Mouse (Mus musculus): ENCODE measurements around the gene Capn11. TPM values are rescaled to one million over a fixed set of nuclear protein-coding genes. Genes with fewer than 3 reads are reported as not detected.

The Capn11 gene
- polyA plus RNA-seq, 1 experiment from 2014 or later = 0.52 TPM

- Histone ChIP-seq H3K27me3 (ENCODE audit: control insufficient read depth, insufficient read depth, low read length) (peaks cover 36% of the 10 kb centered on the region), H3K9ac (ENCODE audit: low read length) (no peak overlapping the region), H3K9me3 (ENCODE audit: control insufficient read depth, low read length) (no peaks in the 10 kb centered on the region), H3K36me3 (ENCODE audit: control insufficient read depth, insufficient read depth, low read length) (no peaks in the 10 kb centered on the region), H3K4me1 (ENCODE audit: control insufficient read depth, insufficient read depth, low read length) (peaks cover 27% of the 10 kb centered on the region), H3K4me3 (ENCODE audit: low read depth, low read length) (no peak overlapping the region), H3K27ac (ENCODE audit: low read depth, low read length) (no peak overlapping the region), H3K4me2 (no peak overlapping the region)
- no peak for ATAC-seq (ENCODE audit: low FRiP score)
- DNase-seq (ENCODE audit: low spot score, missing footprints) = no peak
- 47% methylated on average over 8 of the region's 8 CpGs for WGBS
Measured at GRCm38 (mm10) chr17:45600267-45600666, 58.9 kb downstream of the Capn11 start.

- Histone ChIP-seq H3K27me3 (ENCODE audit: control insufficient read depth, insufficient read depth, low read length) (peaks cover 42% of the 10 kb centered on the region), H3K27ac (ENCODE audit: low read depth, low read length) (no peak within 1 kb of the TSS), H3K4me2 (peak within 1 kb of the TSS; percentile 72), H3K9me3 (ENCODE audit: control insufficient read depth, low read length) (no peaks in the 10 kb centered on the region), H3K4me1 (ENCODE audit: control insufficient read depth, insufficient read depth, low read length) (peaks cover 33% of the 10 kb centered on the region), H3K9ac (ENCODE audit: low read length) (peak within 1 kb of the TSS; percentile 31; the same call in 1 of the 2 replicates), H3K4me3 (ENCODE audit: low read depth, low read length) (peak within 1 kb of the TSS; percentile 28), H3K36me3 (ENCODE audit: control insufficient read depth, insufficient read depth, low read length) (no peaks in the 10 kb centered on the region)
- DNase-seq (ENCODE audit: low spot score, missing footprints) (peak; percentile 92), ATAC-seq (ENCODE audit: low FRiP score) (peak; percentile 45)
- WGBS = 13% methylated on average over 32 of the region's 32 CpGs
Measured at GRCm38 (mm10) chr17:45599446-45600242, 59.5 kb downstream of the Capn11 start, which contains the start of gene Slc29a1. Gene Slc29a1, minus strand, starts transcription at chr17:45599606.

- no peaks in the 10 kb centered on the region for H3K9me3 ChIP-seq (ENCODE audit: control insufficient read depth, low read length)
- no peak overlapping the region for H3K27ac ChIP-seq (ENCODE audit: low read depth, low read length)
- ATAC-seq (ENCODE audit: low FRiP score) (no peak), DNase-seq (ENCODE audit: low spot score, missing footprints) (no peak)
- WGBS = 54% methylated on average over 3 of the region's 3 CpGs
- peaks cover 37% of the 10 kb centered on the region for H3K4me1 ChIP-seq (ENCODE audit: control insufficient read depth, insufficient read depth, low read length)
- H3K4me3 ChIP-seq (ENCODE audit: low read depth, low read length) = no peak overlapping the region
- H3K36me3 ChIP-seq (ENCODE audit: control insufficient read depth, insufficient read depth, low read length) = no peaks in the 10 kb centered on the region
- H3K9ac ChIP-seq (ENCODE audit: low read length) = no peak overlapping the region; the same call in 1 of the 2 replicates
- peaks cover 48% of the 10 kb centered on the region for H3K27me3 ChIP-seq (ENCODE audit: control insufficient read depth, insufficient read depth, low read length)
- H3K4me2 ChIP-seq = peak overlapping the region; percentile 72; the same call in 1 of the 2 replicates
Measured at GRCm38 (mm10) chr17:45598891-45599290, 60.2 kb downstream of the Capn11 start.

- ATAC-seq (ENCODE audit: low FRiP score) (no peak), DNase-seq (ENCODE audit: low spot score, missing footprints) (no peak)
- peaks cover 48% of the 10 kb centered on the region for H3K27me3 ChIP-seq (ENCODE audit: control insufficient read depth, insufficient read depth, low read length)
- no peak overlapping the region for H3K9ac ChIP-seq (ENCODE audit: low read length)
- no peak overlapping the region for H3K27ac ChIP-seq (ENCODE audit: low read depth, low read length)
- H3K9me3 ChIP-seq (ENCODE audit: control insufficient read depth, low read length) = no peaks in the 10 kb centered on the region
- H3K4me1 ChIP-seq (ENCODE audit: control insufficient read depth, insufficient read depth, low read length) = peaks cover 39% of the 10 kb centered on the region
- no peak overlapping the region for H3K4me2 ChIP-seq
- WGBS = 80% methylated on average over 2 of the region's 2 CpGs
- H3K36me3 ChIP-seq (ENCODE audit: control insufficient read depth, insufficient read depth, low read length) = no peaks in the 10 kb centered on the region
- no peak overlapping the region for H3K4me3 ChIP-seq (ENCODE audit: low read depth, low read length)
Measured at GRCm38 (mm10) chr17:45598376-45598775, 60.7 kb downstream of the Capn11 start.

GRCm38 (mm10) chr17:45597787-45598186, 61.3 kb downstream of the Capn11 start:
- Histone ChIP-seq H3K4me3 (ENCODE audit: low read depth, low read length) (no peak overlapping the region), H3K9me3 (ENCODE audit: control insufficient read depth, low read length) (no peaks in the 10 kb centered on the region), H3K4me1 (ENCODE audit: control insufficient read depth, insufficient read depth, low read length) (peaks cover 42% of the 10 kb centered on the region), H3K9ac (ENCODE audit: low read length) (no peak overlapping the region), H3K36me3 (ENCODE audit: control insufficient read depth, insufficient read depth, low read length) (no peaks in the 10 kb centered on the region), H3K4me2 (no peak overlapping the region), H3K27ac (ENCODE audit: low read depth, low read length) (no peak overlapping the region), H3K27me3 (ENCODE audit: control insufficient read depth, insufficient read depth, low read length) (peaks cover 48% of the 10 kb centered on the region)
- 50% methylated on average over 3 of the region's 3 CpGs for WGBS
- no peak for DNase-seq (ENCODE audit: low spot score, missing footprints)
- no peak for ATAC-seq (ENCODE audit: low FRiP score)

- peaks cover 42% of the 10 kb centered on the region for H3K27me3 ChIP-seq (ENCODE audit: control insufficient read depth, insufficient read depth, low read length)
Measured at GRCm38 (mm10) chr17:45596631-45597396, 62.3 kb downstream of the Capn11 start.

GRCm38 (mm10) chr17:45595736-45596390, 63.3 kb downstream of the Capn11 start:
- Histone ChIP-seq H3K4me1 (ENCODE audit: control insufficient read depth, insufficient read depth, low read length) (peaks cover 36% of the 10 kb centered on the region), H3K4me2 (peak overlapping the region; percentile 96), H3K9ac (ENCODE audit: low read length) (peak overlapping the region; percentile 68), H3K27ac (ENCODE audit: low read depth, low read length) (no peak overlapping the region), H3K36me3 (ENCODE audit: control insufficient read depth, insufficient read depth, low read length) (no peaks in the 10 kb centered on the region), H3K4me3 (ENCODE audit: low read depth, low read length) (peak overlapping the region; percentile 43), H3K9me3 (ENCODE audit: control insufficient read depth, low read length) (no peaks in the 10 kb centered on the region), H3K27me3 (ENCODE audit: control insufficient read depth, insufficient read depth, low read length) (peaks cover 33% of the 10 kb centered on the region)
- ATAC-seq (ENCODE audit: low FRiP score) (no peak; the same call in 1 of the 2 replicates), DNase-seq (ENCODE audit: low spot score, missing footprints) (no peak)
- 4% methylated on average over 23 of the region's 23 CpGs for WGBS

More at GRCm38 (mm10) chr17:45596631-45597396, 62.3 kb downstream of the Capn11 start:
- Histone ChIP-seq H3K36me3 (ENCODE audit: control insufficient read depth, insufficient read depth, low read length) (no peaks in the 10 kb centered on the region), H3K9ac (ENCODE audit: low read length) (no peak overlapping the region), H3K4me2 (no peak overlapping the region), H3K4me3 (ENCODE audit: low read depth, low read length) (no peak overlapping the region), H3K27ac (ENCODE audit: low read depth, low read length) (peak overlapping the region; percentile 51), H3K9me3 (ENCODE audit: control insufficient read depth, low read length) (no peaks in the 10 kb centered on the region), H3K4me1 (ENCODE audit: control insufficient read depth, insufficient read depth, low read length) (peaks cover 42% of the 10 kb centered on the region)
- DNase-seq (ENCODE audit: low spot score, missing footprints) (peak; percentile 90), ATAC-seq (ENCODE audit: low FRiP score) (peak; percentile 36; the same call in 1 of the 2 replicates)
- 28% methylated on average over 11 of the region's 11 CpGs for WGBS

GRCm38 (mm10) chr17:45594881-45595735, 64.0 kb downstream of the Capn11 start:
- Histone ChIP-seq H3K27ac (ENCODE audit: low read depth, low read length) (no peak overlapping the region), H3K4me1 (ENCODE audit: control insufficient read depth, insufficient read depth, low read length) (peaks cover 36% of the 10 kb centered on the region), H3K9ac (ENCODE audit: low read length) (peak overlapping the region; percentile 68), H3K27me3 (ENCODE audit: control insufficient read depth, insufficient read depth, low read length) (peaks cover 26% of the 10 kb centered on the region), H3K36me3 (ENCODE audit: control insufficient read depth, insufficient read depth, low read length) (no peaks in the 10 kb centered on the region), H3K4me2 (peak overlapping the region; percentile 96), H3K9me3 (ENCODE audit: control insufficient read depth, low read length) (no peaks in the 10 kb centered on the region), H3K4me3 (ENCODE audit: low read depth, low read length) (peak overlapping the region; percentile 43)
- 1% methylated on average over 58 of the region's 58 CpGs for WGBS
- ATAC-seq (ENCODE audit: low FRiP score) (peak; percentile 71), DNase-seq (ENCODE audit: low spot score, missing footprints) (peak; percentile 95)
